Mouse (Mus musculus) brain, embryonic 18.5 days (tissue): ENCODE measurements around the gene Olfr70.

Experiments used
- DNase-seq: peaks from one replicate; pipeline ENCODE4 v3.0.0-alpha.2; 2012; ENCODE audit warnings: low read depth, low spot score

Gene Olfr70

DNA sequence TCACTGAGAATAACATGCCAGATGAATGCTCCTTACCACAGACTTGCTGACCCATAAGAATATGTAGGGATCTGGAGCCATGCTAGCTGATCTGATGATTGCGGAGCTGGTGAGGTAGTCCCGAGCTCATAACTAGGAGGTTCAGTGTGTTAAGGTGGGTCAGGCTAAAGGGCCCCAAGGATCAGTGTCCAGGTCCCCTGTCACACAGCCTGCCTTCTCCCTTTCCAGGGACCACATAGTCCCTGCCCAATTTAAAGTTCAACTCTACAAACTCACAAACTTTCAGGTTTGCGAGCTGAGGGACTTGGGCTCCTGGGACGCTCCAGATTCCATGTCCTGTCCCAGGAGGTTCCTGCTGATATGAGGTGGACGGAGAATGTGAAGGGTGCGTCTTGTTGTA lies at the start of gene Olfr70:
Olfr70 (minus strand) TSS at position 101 of the 400 bp plus-strand sequence.
- DNase-seq = no peak

DNA sequence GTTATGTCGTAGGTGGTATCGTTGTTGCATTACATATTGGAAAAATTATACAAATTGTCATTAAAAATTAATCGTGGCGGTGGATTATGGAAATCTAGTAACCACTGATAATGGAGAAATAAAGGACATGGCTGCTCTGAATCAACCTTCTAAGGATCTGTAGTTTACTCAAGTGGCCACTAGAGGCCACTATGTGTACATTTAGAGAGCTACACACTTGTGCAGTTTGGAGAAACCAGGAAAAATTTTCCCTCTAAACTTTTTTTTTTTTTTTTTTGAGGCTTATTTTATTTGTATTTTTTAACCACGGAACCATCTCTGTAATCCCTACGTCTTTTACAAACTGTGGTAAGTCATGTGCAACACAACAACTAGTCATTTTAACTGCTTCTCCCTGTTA lies 44.6 kb upstream of the Olfr70 start:
- DNase-seq = no peak

DNA sequence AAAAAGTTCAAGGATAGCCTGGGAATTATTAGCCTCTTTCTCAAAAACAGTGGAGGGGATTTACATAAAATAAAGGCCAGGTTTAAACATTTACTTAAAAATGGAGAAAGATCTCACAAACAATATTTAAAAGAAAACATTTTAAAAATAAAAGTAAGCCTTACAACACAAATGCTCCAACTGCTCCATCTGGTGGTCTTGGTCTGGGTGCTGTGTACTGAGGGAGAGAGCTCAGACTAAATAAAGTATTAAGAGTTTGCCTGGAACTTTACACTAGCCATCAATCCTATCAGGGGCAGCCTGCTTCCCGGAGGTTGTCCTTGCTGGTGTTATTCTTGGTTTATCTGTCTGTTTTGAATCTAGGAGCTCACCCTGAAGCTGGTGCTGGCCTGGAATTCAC lies 42.5 kb upstream of the Olfr70 start:
- DNase-seq = no peak

DNA sequence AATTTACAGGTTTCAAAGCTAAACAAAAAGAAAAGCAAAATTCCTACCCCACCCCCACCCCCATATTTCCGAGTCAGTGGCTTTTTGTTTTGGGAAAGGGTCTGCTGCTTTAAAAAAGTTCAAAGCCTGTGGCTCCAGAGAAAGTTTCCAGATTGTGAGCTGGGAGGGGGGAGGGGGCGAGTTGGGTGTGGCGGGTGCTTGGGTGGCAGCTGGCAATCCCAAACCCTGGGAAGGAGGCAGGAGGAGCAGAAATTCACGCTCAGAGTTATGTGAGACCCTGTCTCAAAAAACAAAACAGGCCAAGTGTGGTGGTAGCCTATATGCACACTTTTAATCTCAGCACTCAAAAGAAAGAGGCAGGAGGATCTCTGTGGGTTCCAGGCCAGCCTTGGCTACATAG lies 42.0 kb upstream of the Olfr70 start:
- no peak for DNase-seq

DNA sequence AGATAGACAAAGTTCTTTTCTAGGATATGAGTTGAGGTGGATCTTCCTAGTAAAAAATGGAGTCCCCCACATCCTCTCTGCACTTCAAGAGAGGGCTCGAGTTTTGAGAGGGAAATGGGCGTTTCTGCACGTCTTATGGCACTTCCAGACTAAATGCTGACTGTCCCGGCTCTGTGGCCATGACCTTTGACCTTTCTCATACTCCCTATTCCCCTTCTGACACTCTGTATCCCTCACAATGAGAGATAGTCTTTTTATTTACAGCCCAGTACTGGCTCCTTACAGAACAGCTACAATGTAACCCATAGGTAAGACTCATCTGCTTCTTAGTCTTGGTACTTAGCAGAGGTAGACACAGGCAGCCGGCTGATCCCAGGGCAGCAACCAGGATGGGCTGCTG lies 40.9 kb upstream of the Olfr70 start:
- DNase-seq = no peak

DNA sequence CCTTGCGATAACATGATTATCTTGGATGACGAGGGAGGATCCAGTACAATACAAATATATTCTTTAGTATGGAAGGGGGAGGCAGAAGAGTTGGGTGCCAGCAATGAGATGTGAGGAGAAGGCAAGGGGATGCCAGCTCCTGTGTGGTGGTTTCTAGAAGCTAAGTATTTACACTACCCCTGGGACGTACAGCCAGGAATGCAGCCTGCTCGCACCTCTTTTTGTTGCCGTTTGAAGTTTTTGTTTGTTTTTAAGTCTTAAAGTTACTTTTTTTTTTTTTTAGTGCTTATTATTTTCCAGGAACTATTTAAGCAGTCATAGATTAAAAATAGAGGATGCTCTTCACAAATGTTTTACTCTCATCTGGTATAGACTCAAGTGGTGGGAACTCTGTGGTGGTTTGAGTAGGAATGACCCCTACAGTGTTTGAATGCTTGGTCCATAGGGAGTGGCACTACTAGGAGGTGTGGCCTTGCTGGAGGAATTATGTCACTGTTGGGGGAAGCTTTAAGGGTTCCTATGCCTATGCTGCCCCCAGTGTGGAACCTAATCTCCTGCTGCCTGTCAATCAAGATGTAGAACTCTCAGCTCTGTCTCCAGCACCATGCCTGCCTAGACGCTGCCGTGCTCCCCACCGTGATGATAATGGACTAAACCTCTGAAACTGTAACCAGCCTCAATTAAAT lies 38.5 kb upstream of the Olfr70 start:
- no peak for DNase-seq

DNA sequence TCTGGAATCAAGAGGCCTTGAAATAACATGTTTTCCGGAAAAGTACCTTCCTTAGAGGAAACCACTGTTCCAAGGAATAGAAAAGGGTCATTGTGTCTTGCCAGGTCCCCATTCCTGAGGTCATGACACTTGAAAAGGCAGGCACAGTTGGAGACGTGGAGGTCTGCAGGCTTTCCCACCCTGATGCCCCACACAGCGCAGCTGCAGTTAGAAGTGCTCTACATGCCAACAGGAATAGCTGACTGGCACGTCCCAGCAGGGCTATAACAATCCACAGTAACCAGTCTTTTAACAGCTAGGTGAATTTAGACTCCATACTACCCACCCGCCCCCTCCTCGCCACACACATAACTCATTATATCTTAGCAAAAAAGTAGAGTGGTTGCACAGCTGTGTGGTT lies 36.5 kb upstream of the Olfr70 start:
- DNase-seq = no peak

DNA sequence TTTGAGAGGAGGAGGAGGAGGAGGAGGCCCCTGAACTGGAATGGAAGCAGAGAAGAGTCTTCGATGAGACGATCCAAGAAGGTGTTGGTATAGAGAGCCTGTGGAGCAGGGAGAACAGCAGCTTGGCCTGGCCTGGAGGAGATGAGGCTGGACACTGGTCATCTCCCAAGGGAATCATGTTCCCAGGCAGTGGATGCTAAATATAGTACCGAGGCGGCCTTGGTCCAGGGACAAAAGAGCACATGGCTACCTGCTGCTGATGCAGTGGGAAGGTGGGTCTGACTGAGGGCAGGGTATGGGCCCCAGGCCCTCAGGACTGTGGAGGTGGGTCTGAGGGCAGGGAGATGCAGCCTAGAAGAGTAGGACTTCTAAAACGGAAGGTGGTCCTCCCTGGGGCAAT lies 32.6 kb upstream of the Olfr70 start:
- no peak for DNase-seq

DNA sequence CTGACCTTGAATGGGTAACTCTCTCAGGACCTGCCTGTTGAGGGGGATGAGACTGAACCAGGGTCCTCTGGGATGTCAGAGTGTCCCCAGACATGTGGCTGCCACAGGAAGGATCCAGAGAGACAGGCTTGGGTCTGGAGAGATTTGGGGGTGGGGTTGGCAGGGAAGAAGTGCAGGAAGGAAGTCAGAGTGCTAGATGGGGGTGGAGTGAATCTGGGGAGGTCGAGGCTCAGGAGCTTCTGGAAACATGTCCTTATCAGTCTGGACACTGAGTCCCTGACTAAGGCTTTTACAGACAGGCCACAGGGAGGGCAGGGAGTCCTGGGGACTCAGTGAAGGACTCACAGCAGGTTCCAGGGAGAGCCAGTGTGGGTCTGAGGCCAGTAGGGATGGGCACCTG lies 31.6 kb upstream of the Olfr70 start:
- no peak for DNase-seq

DNA sequence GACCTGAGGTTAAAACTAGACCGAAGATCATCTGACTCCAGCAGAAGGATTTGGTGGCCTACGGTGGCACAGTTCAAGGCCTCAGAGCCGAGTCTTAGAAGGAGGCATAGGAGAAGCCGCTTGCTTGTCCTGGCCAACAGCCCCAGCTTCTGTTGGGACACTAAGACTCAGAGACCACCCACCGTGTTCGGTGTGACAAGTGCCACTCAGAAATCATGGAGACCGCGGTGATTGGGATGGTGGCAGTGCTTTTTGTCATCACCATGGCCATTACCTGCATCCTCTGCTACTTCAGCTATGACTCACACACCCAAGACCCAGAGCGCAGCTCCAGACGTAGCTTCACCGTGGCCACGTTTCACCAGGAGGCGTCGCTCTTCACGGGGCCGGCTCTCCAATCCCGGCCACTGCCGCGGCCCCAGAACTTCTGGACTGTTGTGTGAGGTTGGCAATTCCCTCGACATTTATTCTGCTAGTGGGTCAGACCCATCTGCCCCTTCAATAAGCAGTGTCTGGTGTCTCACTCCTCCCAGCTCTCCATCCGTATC lies 30.2 kb upstream of the Olfr70 start:
- no peak for DNase-seq

DNA sequence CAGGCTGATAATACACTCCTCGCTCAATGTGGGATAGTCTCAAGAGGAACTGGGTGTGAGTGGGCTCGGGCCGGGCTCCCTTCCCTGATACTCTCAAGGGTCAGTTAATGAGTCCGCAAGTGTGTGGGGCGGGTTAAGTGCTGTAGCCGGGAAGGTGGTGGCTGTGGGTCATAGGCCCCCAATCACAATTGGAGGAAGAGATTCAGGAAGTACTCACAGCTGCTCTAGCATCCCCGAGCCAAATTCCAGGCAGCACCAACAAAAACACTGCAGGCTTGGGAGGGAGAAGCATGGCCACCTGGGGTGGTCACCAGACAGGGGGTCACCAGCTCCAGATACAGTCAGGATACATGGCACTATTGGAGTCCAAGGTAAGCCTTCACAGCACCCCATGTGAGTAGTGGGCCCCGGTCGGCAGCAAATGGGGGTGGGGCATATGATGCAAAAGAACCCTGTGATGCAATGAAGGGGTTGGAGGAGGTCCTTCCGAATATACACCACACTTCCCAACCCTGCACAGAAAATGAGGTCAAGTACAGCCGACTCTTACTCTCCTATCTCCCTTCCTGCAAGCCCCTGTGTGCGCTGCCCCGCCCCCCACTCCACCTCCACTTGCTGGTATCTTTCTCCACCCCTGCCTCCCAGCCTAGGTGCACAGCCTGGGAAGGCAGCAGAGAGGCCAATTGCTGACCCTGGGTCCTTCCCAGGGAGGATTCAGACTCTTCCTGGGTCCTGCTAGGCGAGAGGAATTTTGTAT lies 29.4 kb upstream of the Olfr70 start, which contains the start of gene Spaar:
Spaar (plus strand) TSS at position 241 of the 757 bp plus-strand sequence.
- DNase-seq = no peak

DNA sequence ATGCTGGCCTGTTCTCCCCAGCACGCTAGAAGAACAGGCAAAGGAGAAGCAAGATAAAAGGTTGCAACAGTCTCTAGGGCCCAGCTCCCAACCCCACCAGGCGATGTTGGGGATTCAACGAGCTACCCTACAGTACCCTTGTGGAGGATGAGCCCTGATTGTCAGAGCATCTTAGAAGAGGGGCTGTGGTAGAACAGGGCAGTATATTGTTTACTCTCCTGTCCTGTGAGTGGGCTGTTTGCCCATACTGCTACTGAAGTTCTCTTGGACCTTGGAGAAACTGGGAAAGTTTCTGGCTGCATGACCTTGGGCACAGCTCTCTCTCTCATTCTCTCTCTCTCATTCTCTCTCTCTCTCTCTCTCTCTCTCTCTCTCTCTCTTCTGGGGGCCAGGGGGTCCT lies 28.5 kb upstream of the Olfr70 start:
- DNase-seq = no peak

DNA sequence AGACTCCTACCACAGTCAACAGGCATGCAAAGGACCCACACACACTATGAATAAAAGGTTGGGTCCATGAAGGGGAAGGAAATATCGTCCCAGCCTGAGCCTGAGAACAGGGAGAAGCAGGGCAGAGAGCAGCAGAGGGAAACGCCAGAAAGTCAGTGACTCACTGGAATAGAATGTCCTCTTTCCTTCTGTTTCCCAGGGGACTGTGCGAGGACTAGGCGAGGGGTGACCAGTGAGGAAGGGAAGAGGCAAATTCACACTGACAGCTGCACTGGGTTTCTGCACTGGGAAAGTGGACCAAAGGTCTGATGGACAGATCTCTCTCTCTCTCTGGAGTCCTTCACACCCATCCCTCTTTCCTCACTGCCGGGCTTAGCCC lies 28.0 kb upstream of the Olfr70 start:
- no peak for DNase-seq

DNA sequence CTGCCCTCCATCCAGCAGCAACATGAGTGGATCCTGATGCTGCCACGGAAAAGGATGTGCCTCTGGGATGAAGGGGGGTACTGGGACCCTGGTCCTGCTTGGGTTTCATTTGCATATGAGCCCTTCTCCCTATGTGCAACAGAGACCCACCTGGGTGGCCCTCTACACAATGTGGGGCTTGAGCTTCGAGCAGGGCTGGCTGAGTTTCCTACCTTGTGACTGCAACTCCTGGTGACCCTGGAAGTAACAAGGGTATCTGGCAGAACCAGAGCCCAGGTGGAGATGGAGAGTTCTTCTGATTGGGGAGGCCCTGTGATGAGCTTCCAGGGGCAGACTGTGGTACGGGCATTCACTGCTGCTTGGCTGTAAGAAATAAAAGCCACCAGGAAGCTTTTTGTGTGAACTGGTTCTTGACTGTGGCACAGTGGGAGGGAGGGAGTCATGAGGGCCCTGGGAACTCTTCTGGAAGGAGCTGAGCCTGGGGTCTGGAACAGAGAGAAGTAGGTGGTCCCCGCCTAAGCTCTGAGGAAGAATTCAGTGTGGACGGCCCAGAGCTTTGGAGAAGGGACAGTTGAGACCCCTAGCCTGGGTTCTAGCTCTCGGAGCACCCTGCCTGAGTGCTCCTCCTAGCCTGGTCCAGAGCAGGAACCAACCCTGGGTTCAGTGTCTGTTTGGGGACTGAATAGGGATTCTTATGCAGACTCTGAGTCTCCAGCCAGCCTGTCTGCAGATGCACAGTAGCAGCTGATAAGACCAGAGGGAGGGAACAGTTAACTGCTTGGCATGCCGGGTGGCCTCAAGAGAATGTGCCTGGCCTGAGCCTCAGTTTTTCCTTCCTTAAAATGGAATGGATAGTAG lies 27.3 kb upstream of the Olfr70 start:
- DNase-seq = no peak

DNA sequence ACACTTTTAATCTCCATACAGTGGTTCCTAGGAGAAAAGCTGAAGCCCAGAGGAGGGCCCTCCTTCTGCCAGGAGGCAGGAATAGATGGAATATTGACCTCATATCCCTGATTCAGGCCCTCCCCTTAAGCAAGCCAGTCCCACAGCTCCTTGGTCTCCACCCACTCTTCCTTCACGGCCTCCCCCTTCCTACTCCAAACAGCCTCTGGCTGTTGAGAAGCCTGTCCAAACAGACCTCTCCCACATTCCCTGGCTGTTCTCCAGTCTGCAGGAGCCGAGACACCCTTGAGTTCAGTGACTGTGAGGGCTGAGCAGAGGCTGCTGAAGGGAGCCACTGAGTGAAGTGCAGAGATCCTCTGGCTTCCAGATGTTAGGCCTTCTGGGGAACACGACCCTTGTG lies 26.4 kb upstream of the Olfr70 start, which contains the start of gene Hrct1:
Hrct1 (plus strand) TSS at position 194 of the 400 bp plus-strand sequence.
- DNase-seq = no peak

DNA sequence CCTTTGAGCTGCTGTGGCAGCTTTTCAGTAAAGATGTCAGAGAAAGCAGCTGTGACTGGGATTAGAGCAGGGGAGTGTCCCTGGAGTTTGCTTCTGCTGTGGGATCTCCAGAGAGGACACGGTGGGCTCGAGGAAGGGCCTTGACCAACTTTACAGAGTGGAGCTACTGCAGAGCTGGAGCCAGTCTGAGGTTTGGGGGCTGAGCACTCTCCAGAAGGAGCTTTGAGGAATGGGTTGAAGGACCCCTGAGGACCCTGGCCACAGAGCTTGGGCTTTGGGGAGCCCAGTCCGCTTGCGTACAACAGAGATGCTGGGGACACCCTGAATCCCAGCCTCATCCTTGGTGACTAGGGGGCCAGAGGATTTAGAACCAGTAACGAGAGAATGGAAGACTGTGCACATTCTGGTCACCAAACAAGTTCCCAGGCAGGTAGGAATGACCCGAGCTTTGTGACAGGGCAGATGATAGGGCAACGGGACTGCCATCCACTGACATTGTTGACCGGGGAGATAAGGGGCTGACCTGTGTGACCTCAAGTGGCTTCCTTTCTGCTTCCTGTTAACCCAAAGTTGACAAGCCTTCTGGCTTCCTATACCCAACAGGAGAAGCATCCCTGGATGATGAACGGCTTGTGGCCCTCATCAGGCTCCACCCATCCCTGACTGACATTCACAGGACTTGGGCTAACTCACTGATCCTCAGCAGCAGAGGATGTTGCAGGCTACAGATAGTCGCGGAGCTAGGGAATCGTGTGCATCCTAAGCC lies 25.8 kb upstream of the Olfr70 start:
- DNase-seq = no peak

DNA sequence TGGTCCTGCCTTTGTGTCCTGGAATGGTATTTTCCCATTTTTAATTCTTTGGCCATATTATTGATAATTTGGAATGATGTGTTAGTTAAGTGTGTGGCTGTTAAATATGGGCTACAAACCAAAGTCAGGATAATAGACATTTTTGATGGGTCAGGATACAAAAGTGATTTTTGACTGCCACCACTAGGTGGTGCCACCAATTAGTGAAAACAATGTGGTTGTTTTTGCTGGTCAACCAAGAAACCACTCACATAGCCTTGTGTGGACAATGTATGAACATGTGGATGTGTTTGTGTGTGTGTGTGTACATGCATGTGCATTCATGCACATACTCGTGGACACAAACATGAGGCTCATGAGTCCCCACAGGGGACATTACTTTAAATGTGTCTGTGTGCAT lies 24.2 kb upstream of the Olfr70 start:
- DNase-seq = no peak

DNA sequence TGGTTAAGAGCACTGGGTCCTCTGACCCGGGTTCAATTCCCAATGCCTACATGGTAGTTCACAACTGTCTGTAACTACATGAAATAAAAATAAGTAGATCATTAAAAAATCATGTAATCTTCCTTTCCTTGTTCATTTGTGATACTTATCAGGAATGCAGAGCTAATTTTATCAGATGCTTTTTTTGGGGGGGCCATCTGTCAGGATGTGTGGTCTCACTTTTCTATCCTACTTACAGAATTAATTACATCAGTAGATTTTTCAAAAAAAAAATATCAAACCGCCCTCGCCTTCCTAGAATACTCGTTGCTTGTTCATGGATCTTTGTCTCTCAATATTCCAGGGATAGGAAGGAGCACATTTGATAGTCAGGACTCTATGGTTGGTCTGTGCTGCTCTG lies 21.6 kb upstream of the Olfr70 start:
- no peak for DNase-seq

DNA sequence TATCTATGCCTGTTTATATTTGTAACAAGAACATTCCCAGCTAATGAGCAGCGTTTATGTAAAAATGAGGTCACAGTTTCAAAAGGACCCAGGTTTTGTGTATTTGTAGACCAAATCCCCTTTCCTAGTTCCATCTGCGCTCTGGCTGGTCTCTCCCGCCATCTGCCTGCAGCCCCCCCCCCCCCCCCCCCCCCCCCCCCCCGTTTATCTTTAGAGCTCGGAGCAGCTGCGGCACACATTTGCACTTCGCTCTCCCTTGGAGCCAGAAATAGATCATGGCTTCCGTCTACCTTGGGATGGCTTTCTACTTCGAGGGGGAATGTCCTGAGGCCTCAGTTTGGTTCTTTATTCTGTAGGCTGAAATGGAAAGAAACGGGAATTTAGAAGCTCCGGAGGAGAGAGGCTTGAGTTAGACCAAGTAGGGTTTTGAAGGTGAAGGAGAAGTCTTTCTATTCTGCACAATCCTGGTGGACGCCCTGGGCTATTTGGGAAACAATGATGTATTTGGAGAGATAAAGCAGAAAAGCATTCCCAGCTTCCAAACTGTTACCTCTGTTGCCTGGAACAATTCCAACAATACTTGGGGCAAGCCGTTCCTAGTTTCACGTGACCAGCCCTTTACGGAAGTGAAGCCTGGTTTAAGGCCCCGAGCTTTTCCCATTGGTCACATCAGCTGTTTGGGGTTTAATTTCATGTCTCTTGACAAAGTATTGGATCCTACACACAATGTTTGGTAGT lies 20.1 kb upstream of the Olfr70 start:
- DNase-seq = no peak

DNA sequence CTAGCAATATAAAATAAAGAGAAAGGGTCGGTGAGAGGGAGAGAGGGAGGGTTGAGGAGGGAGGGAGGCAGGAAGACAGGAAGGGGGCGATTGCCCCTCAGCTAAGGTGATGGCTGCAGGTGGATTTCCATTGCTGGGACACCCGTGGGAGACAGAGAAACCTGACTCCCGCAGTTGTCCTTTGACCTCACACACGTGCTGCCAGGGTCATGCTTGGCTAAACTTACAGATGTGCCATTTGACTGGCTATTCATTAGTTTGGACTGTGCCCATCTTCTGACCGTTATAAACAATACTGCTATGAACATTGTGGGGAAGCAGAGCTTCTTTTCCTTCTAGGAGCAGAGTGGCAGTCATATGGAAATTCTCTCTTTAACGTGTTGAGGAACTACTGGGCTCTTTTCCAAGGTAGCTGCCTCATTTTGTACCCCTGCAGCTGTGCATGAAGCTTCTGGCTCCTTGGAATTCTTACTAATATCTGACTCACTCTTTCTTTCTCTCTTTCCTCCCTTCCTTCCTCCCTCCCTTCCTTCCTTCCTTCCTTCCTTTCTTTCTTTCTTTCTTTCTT lies 13.1 kb upstream of the Olfr70 start:
- no peak for DNase-seq
